Mouse (Mus musculus): ENCODE data around the gene Smim12.

DNA sequence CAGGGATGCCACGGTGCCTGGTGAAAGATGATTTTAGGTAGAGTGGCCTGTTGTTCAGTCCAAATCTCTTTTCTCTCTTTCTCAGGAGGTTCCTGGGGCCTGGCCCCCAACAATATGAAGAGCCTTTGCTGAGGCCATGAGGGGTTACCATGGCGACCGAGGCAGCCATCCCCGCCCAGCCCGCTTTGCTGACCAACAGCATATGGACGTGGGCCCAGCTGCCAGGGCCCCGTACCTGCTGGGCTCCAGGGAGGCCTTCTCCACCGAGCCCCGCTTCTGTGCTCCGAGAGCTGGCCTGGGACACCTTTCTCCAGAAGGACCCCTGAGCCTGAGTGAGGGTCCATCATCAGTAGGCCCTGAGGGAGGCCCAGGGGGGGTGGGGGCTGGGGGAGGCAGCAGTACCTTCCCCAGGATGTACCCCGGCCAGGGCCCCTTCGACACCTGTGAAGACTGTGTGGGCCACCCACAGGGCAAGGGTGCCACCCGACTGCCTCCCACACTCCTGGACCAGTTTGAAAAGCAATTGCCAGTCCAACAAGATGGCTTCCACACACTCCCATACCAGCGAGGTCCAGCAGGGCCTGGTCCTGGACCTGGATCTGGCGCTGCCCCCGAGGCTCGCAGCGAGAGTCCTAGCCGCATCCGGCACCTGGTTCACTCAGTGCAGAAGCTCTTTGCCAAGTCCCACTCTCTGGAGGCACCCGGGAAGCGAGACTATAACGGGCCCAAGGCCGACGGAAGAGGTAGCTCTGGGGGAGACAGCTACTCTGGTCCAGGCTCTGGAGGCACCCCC lies 48.9 kb upstream of the Smim12 start:
- TF ChIP-seq CTCF (IDR thresholded peaks at IDR 0.05; ENCODE audit: extremely low read depth, insufficient read depth, insufficient read length, insufficient replicate concordance) (no peak), POLR2A (IDR thresholded peaks at IDR 0.05; ENCODE audit: low read depth, low read length) (no peak)

Data from spleen, adult 2 months (tissue).